Mouse (Mus musculus) ES-E14 (cell line): Measurements from ENCODE around the gene Gm10065. TPM values are rescaled to one million over a fixed set of nuclear protein-coding genes. Genes with fewer than 3 reads are reported as not detected.
"Not testable (repeated sequence)": the region's sequence is repeated elsewhere in the genome, so short reads cannot be mapped to it uniquely, and the experiment has no call there.

Experiments
- DNase-seq: peaks from one replicate; pipeline ENCODE4 v3.0.0-alpha.2; 2013; ENCODE audit warnings: low read depth, low spot score
- H3K27ac ChIP-seq: 2 replicates; pipeline ENCODE4 v1.5.1; 2012; ENCODE audit warnings: low read depth, mild to moderate bottlenecking, low read length, moderate library complexity, mixed read lengths; ENCODE audit not compliant: poor library complexity, insufficient read depth, severe bottlenecking
- H3K36me3 ChIP-seq: 2 replicates; pipeline ENCODE4 v1.6.1; 2012; ENCODE audit warnings: mild to moderate bottlenecking, low read length, moderate library complexity, mixed read lengths; ENCODE audit not compliant: control insufficient read depth, poor library complexity, insufficient read depth, severe bottlenecking
- H3K4me1 ChIP-seq, 2 experiments: fragments of 150-350 bp in 1 of 2; sonication (generic) in 1 of 2; 2 replicates each; pipeline ENCODE4 v1.6.1; 2012; ENCODE audit warnings: low read length in 2 of 2, mild to moderate bottlenecking in 1 of 2, mixed read lengths in 1 of 2; ENCODE audit not compliant: control insufficient read depth in 2 of 2, insufficient read depth in 2 of 2, poor library complexity in 1 of 2
- H3K4me3 ChIP-seq, 2 experiments: fragments of 150-350 bp in 1 of 2; sonication (generic) in 1 of 2; 2 replicates each; pipeline ENCODE4 v1.5.1; 2012; ENCODE audit warnings: low read length in 2 of 2, low read depth in 1 of 2, mild to moderate bottlenecking in 1 of 2, mixed read lengths in 1 of 2; ENCODE audit not compliant: insufficient read depth in 1 of 2, poor library complexity in 1 of 2, severe bottlenecking in 1 of 2
- H3K9ac ChIP-seq: 2 replicates; pipeline ENCODE4 v1.6.1; 2012; ENCODE audit warnings: low read depth, mild to moderate bottlenecking, low read length, mixed read lengths; ENCODE audit not compliant: poor library complexity, insufficient read depth, severe bottlenecking
- H3K9me3 ChIP-seq: fragments of 150-350 bp; sonication (generic); 2 replicates; pipeline ENCODE4 v1.6.1; 2012; ENCODE audit warnings: low read depth, mild to moderate bottlenecking, low read length; ENCODE audit not compliant: control insufficient read depth, insufficient read depth
- CHD2 ChIP-seq: IDR thresholded peaks from 2 replicates; pipeline ENCODE4 v1.6.1; 2014; ENCODE audit warnings: mild to moderate bottlenecking, low read depth, low read length, inconsistent platforms
- HCFC1 ChIP-seq: IDR thresholded peaks from 2 replicates; pipeline ENCODE4 v1.6.1; 2012; ENCODE audit warnings: low read length, inconsistent platforms, borderline replicate concordance; ENCODE audit not compliant: insufficient read depth
- MAFK ChIP-seq: IDR thresholded peaks from 2 replicates; pipeline ENCODE4 v1.6.1; 2014; ENCODE audit warnings: mild to moderate bottlenecking, low read depth, low read length, inconsistent platforms; ENCODE audit not compliant: insufficient read depth
- ZC3H11A ChIP-seq: IDR thresholded peaks from 2 replicates; pipeline ENCODE4 v1.6.1; 2012; ENCODE audit warnings: low read depth, mild to moderate bottlenecking, inconsistent platforms, low read length, borderline replicate concordance
- ZNF384 ChIP-seq: IDR thresholded peaks from 2 replicates; pipeline ENCODE4 v1.6.1; 2012; ENCODE audit warnings: low read depth, low read length, inconsistent platforms
- in situ Hi-C, 2 experiments: fragments of 600-800 bp; cut with MboI; formaldehyde crosslinking; loops; one replicate each; pipeline ENCODE4 v1.15.1; 2025; ENCODE audit warnings: low sequenced_read_pairs in 2 of 2, inconsistent platforms in 1 of 2; ENCODE audit not compliant: unreplicated experiment in 2 of 2
- total RNA-seq: library from RNA; depleted of rRNA; stranded (reverse); fragments of 300-350 nt; gene quantifications from 2 replicates; pipeline ENCODE4 v1.2.3, GENCODE M21; 2012

Gene Gm10065
- total RNA-seq, 1 experiment, result not detected

DNA sequence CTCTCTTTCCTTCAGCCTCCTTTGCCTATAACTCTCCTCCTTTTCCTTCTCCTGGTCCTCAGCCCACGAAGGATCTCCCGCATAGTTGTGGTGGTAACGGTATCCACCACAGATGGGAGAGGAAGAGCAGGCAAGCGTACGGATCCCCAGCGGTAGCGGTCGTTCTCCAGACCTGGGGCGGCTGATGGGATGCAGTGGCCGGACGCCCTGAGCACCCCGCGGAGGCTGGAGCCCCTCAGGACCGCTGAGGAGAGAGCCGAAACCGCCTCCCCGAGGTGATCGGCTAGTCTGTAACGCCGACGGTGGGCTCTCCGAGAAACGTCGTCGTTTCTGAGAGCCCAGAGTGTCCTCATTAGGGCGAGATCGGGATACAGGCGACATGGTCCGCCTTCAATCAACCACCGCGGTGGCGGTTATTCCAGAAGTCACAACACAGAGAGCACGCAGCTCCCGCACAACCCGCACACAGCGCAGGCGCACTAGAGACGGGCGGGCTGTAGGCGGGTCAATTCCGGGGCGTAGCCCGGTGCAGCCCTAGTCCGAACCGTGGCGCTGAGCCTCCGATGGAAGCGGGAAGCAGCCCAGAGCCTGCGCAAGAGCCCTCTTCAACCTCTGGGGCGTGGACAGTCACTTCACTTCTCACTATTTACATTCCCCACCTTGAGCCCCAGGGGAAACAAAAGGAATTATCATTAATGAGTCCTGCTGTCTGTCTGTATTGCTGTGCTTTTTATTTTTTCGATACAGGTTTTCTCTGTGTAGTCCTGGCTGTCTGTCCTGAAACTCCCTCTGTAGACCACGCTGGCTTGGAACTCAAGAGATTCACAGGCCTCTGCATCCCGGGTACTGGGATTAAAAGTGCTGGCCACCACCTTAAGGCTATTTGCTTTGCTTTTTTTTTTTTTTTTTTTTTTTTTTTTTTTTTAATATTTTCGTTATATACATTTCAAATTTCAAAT is 10.9 kb downstream of the Gm10065 start, which contains the start of gene Nkapl:
TSS of gene Nkapl (minus strand) at position 449 of the 959 bp plus-strand sequence.
- no peaks in the 10 kb centered on the region for H3K36me3 ChIP-seq
- H3K4me3 ChIP-seq, result peak within 1 kb of the TSS; percentile 66 to 75
- H3K9me3 ChIP-seq, result no peaks in the 10 kb centered on the region
- in situ Hi-C loops, result no loop called here
- peak within 1 kb of the TSS; percentile 58 for H3K9ac ChIP-seq
- 0 out of 4 replicates have a peak, but pooled peaks cover 0 to 2% of the 10 kb centered on the region in 2 experiments for H3K4me1 ChIP-seq
- TF ChIP-seq HCFC1 (no peak), CHD2 (no peak), ZC3H11A (no peak), ZNF384 (0 out of 2 replicates have a peak, but pooled peaks have one; percentile 10), MAFK (no peak)
- DNase-seq, result peak; percentile 86
- H3K27ac ChIP-seq, result no peak within 1 kb of the TSS

DNA sequence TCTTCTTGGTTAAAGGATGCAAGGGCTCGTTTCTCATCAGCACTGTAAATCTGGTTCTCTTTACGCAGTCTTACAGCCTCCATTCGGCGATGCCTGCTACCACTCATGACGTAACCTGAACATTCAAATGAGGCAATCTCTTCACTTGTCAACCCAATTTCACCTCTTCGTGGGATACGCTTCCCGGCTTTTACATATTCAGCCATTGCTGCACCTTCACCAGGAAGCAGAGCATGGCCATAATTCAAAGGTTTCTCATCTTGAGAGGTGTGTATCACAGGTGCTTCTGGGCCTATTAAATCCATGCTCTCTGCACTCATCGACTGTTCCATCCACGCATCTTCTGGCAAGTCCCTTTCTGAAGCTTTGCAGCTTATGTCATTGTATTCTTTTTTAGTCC is 11.9 kb downstream of the Gm10065 start:
- in situ Hi-C loops, result no loop called here
- Histone ChIP-seq H3K27ac (no peak overlapping the region), H3K9ac (no peak overlapping the region), H3K36me3 (no peaks in the 10 kb centered on the region), H3K4me1 (0 out of 4 replicates have a peak, but pooled peaks cover 0 to 2% of the 10 kb centered on the region in 2 experiments), H3K4me3 (no peak overlapping the region), H3K9me3 (no peaks in the 10 kb centered on the region)
- TF ChIP-seq ZNF384 (no peak), ZC3H11A (no peak), CHD2 (no peak), MAFK (no peak), HCFC1 (no peak)
- DNase-seq, result no peak

DNA sequence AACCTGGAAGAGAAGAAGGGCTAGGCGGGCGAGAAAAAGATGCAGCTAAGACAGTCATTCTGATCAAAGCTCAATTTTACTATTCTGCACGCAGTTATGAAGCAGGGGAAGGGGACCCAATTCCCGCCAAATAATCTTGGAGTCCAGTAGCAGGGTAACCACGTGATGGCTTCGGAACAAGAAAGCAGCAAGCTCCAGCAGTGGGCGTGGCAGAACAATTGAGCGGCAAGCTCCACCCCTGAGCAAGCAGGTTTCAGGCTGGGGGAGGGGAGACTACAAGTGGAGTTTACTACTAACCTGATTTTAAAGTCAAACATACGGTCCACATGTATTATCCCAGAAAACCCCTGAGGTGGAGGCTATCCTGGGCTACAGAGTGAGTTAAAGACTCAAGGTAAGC is 16.7 kb downstream of the Gm10065 start:
- H3K36me3 ChIP-seq, H3K9me3 ChIP-seq, DNase-seq, H3K27ac ChIP-seq, in situ Hi-C loops, H3K4me3 ChIP-seq, H3K4me1 ChIP-seq, H3K9ac ChIP-seq: not testable (repeated sequence)

DNA sequence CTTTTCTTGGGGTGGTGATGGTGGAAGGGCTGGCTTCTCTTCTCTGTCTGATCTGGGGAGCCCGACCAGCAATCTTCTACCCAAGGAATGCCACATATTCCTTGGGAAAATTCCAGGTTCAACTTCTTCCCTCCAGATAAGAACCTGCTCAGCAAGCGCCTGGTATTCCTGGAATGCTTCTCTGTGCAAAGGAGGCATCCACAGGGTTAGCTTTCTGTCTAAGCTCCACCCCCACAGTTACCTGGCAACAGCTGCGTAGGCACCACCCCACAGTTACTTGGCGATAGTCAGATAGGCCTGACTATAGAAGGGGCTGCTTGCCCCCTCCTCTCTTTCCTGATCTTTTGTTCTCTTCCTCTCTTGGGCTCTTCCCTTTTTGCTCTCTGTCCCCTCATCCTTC is 22.9 kb downstream of the Gm10065 start:
- Histone ChIP-seq H3K27ac (no peak overlapping the region), H3K4me1 (no peaks in the 10 kb centered on the region; a peak in 1 of 4 replicates), H3K9me3 (no peaks in the 10 kb centered on the region), H3K36me3 (no peaks in the 10 kb centered on the region), H3K9ac (no peak overlapping the region), H3K4me3 (no peak overlapping the region)
- TF ChIP-seq HCFC1 (no peak), ZNF384 (no peak), MAFK (no peak), ZC3H11A (no peak), CHD2 (no peak)
- in situ Hi-C loops, result no loop called here
- DNase-seq, result no peak

DNA sequence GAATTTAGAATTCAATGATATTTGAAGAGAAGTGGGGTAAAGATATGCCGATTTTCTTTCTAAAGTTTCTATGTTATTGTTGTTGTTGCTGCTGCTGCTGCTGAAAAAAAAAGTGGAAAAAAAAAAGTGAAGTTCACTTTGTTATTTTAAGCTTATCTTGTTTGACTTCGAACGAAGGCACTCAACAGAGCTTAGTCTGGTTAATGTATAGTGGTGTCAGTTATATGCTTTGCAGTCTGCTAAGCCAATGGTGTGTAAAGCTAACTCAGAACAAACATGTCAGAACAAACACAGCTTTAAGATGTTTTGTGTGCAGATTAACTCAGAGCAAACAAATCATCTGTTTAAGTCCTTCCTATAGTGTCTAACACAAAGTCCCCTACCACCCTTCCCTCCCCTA is 25.1 kb downstream of the Gm10065 start:
- no peak for TF ChIP-seq ZC3H11A
- no peak for TF ChIP-seq HCFC1
- no peak for TF ChIP-seq MAFK
- TF ChIP-seq CHD2, result no peak
- TF ChIP-seq ZNF384, result no peak
- no peak for DNase-seq
- Histone ChIP-seq H3K27ac (no peak overlapping the region), H3K9ac (no peak overlapping the region), H3K4me1 (no peaks in the 10 kb centered on the region; a peak in 1 of 4 replicates), H3K36me3 (no peaks in the 10 kb centered on the region), H3K4me3 (no peak overlapping the region; a peak in 1 of 4 replicates), H3K9me3 (no peaks in the 10 kb centered on the region)
- in situ Hi-C loops, result no loop called here
